Mouse (Mus musculus): ENCODE measurements around the gene Dyrk1a. TPM values are rescaled to one million over a fixed set of nuclear protein-coding genes. Genes with fewer than 3 reads are reported as not detected.
A peak's percentile ranks its signal among the peaks of the same experiment; 100 is the strongest.

Dyrk1a gene
- polyA plus RNA-seq, 1 experiment from 2014 or later, result 3.9 TPM

GRCm38 (mm10) chr16:94571111-94571993, 1.5 kb downstream of the Dyrk1a start:
- H3K4me2 ChIP-seq (ENCODE audit: low read depth, low read length), result peak overlapping the region; percentile 70
- H3K27ac ChIP-seq (ENCODE audit: low read depth), result peak overlapping the region; percentile 100
- H3K4me1 ChIP-seq (ENCODE audit: insufficient read depth), result peaks cover 55% of the 10 kb centered on the region
- H3K9ac ChIP-seq (replicated peaks), result peak overlapping the region; percentile 100
- H3K27me3 ChIP-seq (ENCODE audit: insufficient read depth, low read length), result no peaks in the 10 kb centered on the region
- no peaks in the 10 kb centered on the region for H3K36me3 ChIP-seq (replicated peaks; ENCODE audit: insufficient read depth, low read length)
- 22% methylated on average over 10 of the region's 10 CpGs for WGBS (ENCODE audit: insufficient replicate concordance)
- no peak for ATAC-seq
- TF ChIP-seq EP300 (IDR thresholded peaks at IDR 0.05; ENCODE audit: low read depth), result no peak; the same call in 1 of the 2 replicates
- TF ChIP-seq CTCF (IDR thresholded peaks at IDR 0.05; ENCODE audit: low read depth), result no peak
- no peaks in the 10 kb centered on the region for H3K9me3 ChIP-seq (ENCODE audit: low read length)
- DNase-seq, result no peak
- H3K4me3 ChIP-seq (ENCODE audit: low read depth, low read length), result peak overlapping the region; percentile 99

- ATAC-seq, result no peak
- Histone ChIP-seq H3K9ac (replicated peaks) (0 out of 2 replicates have a peak overlapping the region, but pooled peaks have one; percentile 12), H3K4me3 (ENCODE audit: low read depth, low read length) (peak overlapping the region; percentile 21; the same call in 1 of the 2 replicates)
These were observed 2.6 kb downstream of the Dyrk1a start for GRCm38 (mm10) chr16:94572422-94572821.

GRCm38 (mm10) chr16:94574025-94574717, 4.4 kb downstream of the Dyrk1a start:
- Histone ChIP-seq H3K27me3 (ENCODE audit: insufficient read depth, low read length) (no peaks in the 10 kb centered on the region), H3K4me1 (ENCODE audit: insufficient read depth) (peaks cover 44% of the 10 kb centered on the region), H3K36me3 (replicated peaks; ENCODE audit: insufficient read depth, low read length) (no peaks in the 10 kb centered on the region), H3K4me3 (ENCODE audit: low read depth, low read length) (no peak overlapping the region), H3K27ac (ENCODE audit: low read depth) (peak overlapping the region; percentile 18; the same call in 1 of the 2 replicates), H3K9ac (replicated peaks) (no peak overlapping the region), H3K9me3 (ENCODE audit: low read length) (no peaks in the 10 kb centered on the region), H3K4me2 (ENCODE audit: low read depth, low read length) (no peak overlapping the region)
- no peak for DNase-seq
- 71% methylated on average over 3 of the region's 3 CpGs for WGBS (ENCODE audit: insufficient replicate concordance)
- no peak for ATAC-seq
- TF ChIP-seq CTCF (IDR thresholded peaks at IDR 0.05; ENCODE audit: low read depth), result no peak
- TF ChIP-seq EP300 (IDR thresholded peaks at IDR 0.05; ENCODE audit: low read depth), result no peak

More at GRCm38 (mm10) chr16:94572422-94572821, 2.6 kb downstream of the Dyrk1a start:
- Histone ChIP-seq H3K4me2 (ENCODE audit: low read depth, low read length) (peak overlapping the region; percentile 57), H3K4me1 (ENCODE audit: insufficient read depth) (peaks cover 53% of the 10 kb centered on the region), H3K27ac (ENCODE audit: low read depth) (0 out of 2 replicates have a peak overlapping the region, but pooled peaks have one; percentile 40), H3K27me3 (ENCODE audit: insufficient read depth, low read length) (no peaks in the 10 kb centered on the region), H3K9me3 (ENCODE audit: low read length) (no peaks in the 10 kb centered on the region), H3K36me3 (replicated peaks; ENCODE audit: insufficient read depth, low read length) (no peaks in the 10 kb centered on the region)
- no peak for DNase-seq
- TF ChIP-seq EP300 (IDR thresholded peaks at IDR 0.05; ENCODE audit: low read depth), result no peak
- no peak for TF ChIP-seq CTCF (IDR thresholded peaks at IDR 0.05; ENCODE audit: low read depth)
- WGBS (ENCODE audit: insufficient replicate concordance), result 30% methylated on average over 2 of the region's 2 CpGs

GRCm38 (mm10) chr16:94574718-94575094, 4.9 kb downstream of the Dyrk1a start:
- H3K9me3 ChIP-seq (ENCODE audit: low read length), result no peaks in the 10 kb centered on the region
- peak overlapping the region; percentile 18; the same call in 1 of the 2 replicates for H3K27ac ChIP-seq (ENCODE audit: low read depth)
- H3K4me2 ChIP-seq (ENCODE audit: low read depth, low read length), result no peak overlapping the region
- DNase-seq (no peak), ATAC-seq (no peak)
- H3K36me3 ChIP-seq (replicated peaks; ENCODE audit: insufficient read depth, low read length), result no peaks in the 10 kb centered on the region
- TF ChIP-seq CTCF (IDR thresholded peaks at IDR 0.05; ENCODE audit: low read depth) (no peak), EP300 (IDR thresholded peaks at IDR 0.05; ENCODE audit: low read depth) (no peak)
- no peak overlapping the region for H3K4me3 ChIP-seq (ENCODE audit: low read depth, low read length)
- H3K27me3 ChIP-seq (ENCODE audit: insufficient read depth, low read length), result no peaks in the 10 kb centered on the region
- H3K4me1 ChIP-seq (ENCODE audit: insufficient read depth), result peaks cover 47% of the 10 kb centered on the region
- H3K9ac ChIP-seq (replicated peaks), result no peak overlapping the region

- H3K27me3 ChIP-seq (ENCODE audit: insufficient read depth, low read length), result no peaks in the 10 kb centered on the region
- no peak overlapping the region for H3K4me2 ChIP-seq (ENCODE audit: low read depth, low read length)
- TF ChIP-seq CTCF (IDR thresholded peaks at IDR 0.05; ENCODE audit: low read depth) (no peak), EP300 (IDR thresholded peaks at IDR 0.05; ENCODE audit: low read depth) (no peak)
- H3K4me3 ChIP-seq (ENCODE audit: low read depth, low read length), result no peak overlapping the region
- H3K27ac ChIP-seq (ENCODE audit: low read depth), result peak overlapping the region; percentile 16; the same call in 1 of the 2 replicates
- DNase-seq (no peak), ATAC-seq (no peak)
- H3K4me1 ChIP-seq (ENCODE audit: insufficient read depth), result peaks cover 49% of the 10 kb centered on the region
- no peaks in the 10 kb centered on the region for H3K36me3 ChIP-seq (replicated peaks; ENCODE audit: insufficient read depth, low read length)
- H3K9ac ChIP-seq (replicated peaks), result peak overlapping the region; percentile 5; the same call in 1 of the 2 replicates
- no peaks in the 10 kb centered on the region for H3K9me3 ChIP-seq (ENCODE audit: low read length)
- 63% methylated on average over 5 of the region's 5 CpGs for WGBS (ENCODE audit: insufficient replicate concordance)
These were observed 5.9 kb downstream of the Dyrk1a start for GRCm38 (mm10) chr16:94575757-94576156.

GRCm38 (mm10) chr16:94579348-94579747, 9.5 kb downstream of the Dyrk1a start:
- H3K9me3 ChIP-seq (ENCODE audit: low read length), result no peaks in the 10 kb centered on the region
- H3K27ac ChIP-seq (ENCODE audit: low read depth), result no peak overlapping the region
- no peak overlapping the region for H3K4me2 ChIP-seq (ENCODE audit: low read depth, low read length)
- H3K36me3 ChIP-seq (replicated peaks; ENCODE audit: insufficient read depth, low read length), result no peaks in the 10 kb centered on the region
- H3K4me1 ChIP-seq (ENCODE audit: insufficient read depth), result peaks cover 45% of the 10 kb centered on the region
- TF ChIP-seq EP300 (IDR thresholded peaks at IDR 0.05; ENCODE audit: low read depth) (no peak), CTCF (IDR thresholded peaks at IDR 0.05; ENCODE audit: low read depth) (no peak)
- DNase-seq (no peak), ATAC-seq (no peak)
- H3K4me3 ChIP-seq (ENCODE audit: low read depth, low read length), result no peak overlapping the region
- no peak overlapping the region for H3K9ac ChIP-seq (replicated peaks)
- WGBS (ENCODE audit: insufficient replicate concordance), result 73% methylated on average over 4 of the region's 4 CpGs
- H3K27me3 ChIP-seq (ENCODE audit: insufficient read depth, low read length), result no peaks in the 10 kb centered on the region
